Mouse (Mus musculus) naive thymus-derived CD4-positive, alpha-beta T cell, adult 2 months (primary cell): ENCODE data around the gene Tlr4.

Source experiments
- DNase-seq: peaks from one replicate; pipeline ENCODE4 v3.0.0-alpha.2; 2011; ENCODE audit warnings: low read depth

Gene Tlr4

GRCm38 (mm10) chr4:66827463-66828162 lies at the start of gene Tlr4:
Gene Tlr4 (plus strand): TSS chr4:66827584.
- peak; percentile 0 for DNase-seq

GRCm38 (mm10) chr4:66794283-66794682 lies 33.1 kb upstream of the Tlr4 start:
- no peak for DNase-seq

GRCm38 (mm10) chr4:66796683-66797082 lies 30.7 kb upstream of the Tlr4 start:
- DNase-seq = no peak

GRCm38 (mm10) chr4:66804552-66805301 lies 22.7 kb upstream of the Tlr4 start:
- DNase-seq = no peak

- DNase-seq = no peak
These were observed 21.6 kb upstream of the Tlr4 start for GRCm38 (mm10) chr4:66805747-66806146.

- DNase-seq = no peak
These were observed 10.9 kb upstream of the Tlr4 start for GRCm38 (mm10) chr4:66816364-66817026.

- no peak for DNase-seq
These were observed 6.2 kb upstream of the Tlr4 start for GRCm38 (mm10) chr4:66821171-66821570.

- DNase-seq = no peak
These were observed 5.6 kb upstream of the Tlr4 start for GRCm38 (mm10) chr4:66821764-66822163.

GRCm38 (mm10) chr4:66828163-66828668 lies 832 bp downstream of the Tlr4 start:
- no peak for DNase-seq

- DNase-seq = no peak
These were observed 1.3 kb downstream of the Tlr4 start for GRCm38 (mm10) chr4:66828686-66829085.

- no peak for DNase-seq
These were observed 10.7 kb downstream of the Tlr4 start for GRCm38 (mm10) chr4:66838071-66838470.

GRCm38 (mm10) chr4:66843255-66843654 lies 15.9 kb downstream of the Tlr4 start:
- no peak for DNase-seq

- no peak for DNase-seq
These were observed 24.6 kb downstream of the Tlr4 start for GRCm38 (mm10) chr4:66852011-66852410.

GRCm38 (mm10) chr4:66856992-66857391 lies 29.6 kb downstream of the Tlr4 start:
- no peak for DNase-seq

GRCm38 (mm10) chr4:66869919-66870318 lies 42.5 kb downstream of the Tlr4 start:
- no peak for DNase-seq

GRCm38 (mm10) chr4:66872026-66872425 lies 44.6 kb downstream of the Tlr4 start:
- no peak for DNase-seq

- DNase-seq = no peak
These were observed 46.0 kb downstream of the Tlr4 start for GRCm38 (mm10) chr4:66873342-66873741.

- no peak for DNase-seq
These were observed 48.4 kb downstream of the Tlr4 start for GRCm38 (mm10) chr4:66875751-66876150.

- no peak for DNase-seq
These were observed 50.2 kb downstream of the Tlr4 start for GRCm38 (mm10) chr4:66877609-66878008.

GRCm38 (mm10) chr4:66881496-66881895 lies 54.1 kb downstream of the Tlr4 start:
- DNase-seq = no peak

- DNase-seq = no peak
These were observed 55.9 kb downstream of the Tlr4 start for GRCm38 (mm10) chr4:66883264-66883663.

GRCm38 (mm10) chr4:66894547-66894946 lies 67.2 kb downstream of the Tlr4 start:
- no peak for DNase-seq

GRCm38 (mm10) chr4:66894981-66895380 lies 67.6 kb downstream of the Tlr4 start:
- DNase-seq = no peak
